Mouse (Mus musculus) left cerebral cortex, postnatal 14 days (tissue): ENCODE data around the gene Clasrp. TPM values are rescaled to one million over a fixed set of nuclear protein-coding genes. Genes with fewer than 3 reads are reported as not detected.

Experiments
- DNase-seq, 2 experiments: peaks; one replicate each; pipeline ENCODE4 v3.0.0; 2021 to 2022; ENCODE audit warnings: low spot score in 2 of 2, mixed read lengths in 1 of 2
- intact Hi-C: fragments of 180-260 bp; cut with DNase I; formaldehyde crosslinking; loops from one replicate; pipeline ENCODE4 v1.15.1; 2025
- long read RNA-seq, 2 experiments: library from polyadenylated mRNA; stranded (forward); transcript quantifications; one replicate each; pipeline ENCODE4 v2.0.0; 2021
- total RNA-seq, 2 experiments: library from RNA; stranded (reverse); gene quantifications; 2 replicates each; pipeline ENCODE4 v1.2.3; 2021

Gene Clasrp
- total RNA-seq = 10 to 100 TPM; 84.4 to 84.6 TPM
- long read RNA-seq, experiment 1, transcript Clasrp-201 (21 exons, 2,180 nt) = major isoform, 8 of 56 reads
- long read RNA-seq, experiment 1, transcript Clasrp-209 (21 exons, 2,151 nt) = minor isoform, 5 of 56 reads
- long read RNA-seq, experiment 1, partial matches to known transcripts = 10 of 56 reads
- long read RNA-seq, experiment 1, other reads (novel, unspliced or antisense) = 33 of 56 reads
- long read RNA-seq, experiment 2, transcript Clasrp-209 (21 exons, 2,151 nt) = major isoform, 5 of 47 reads
- long read RNA-seq, experiment 2, partial matches to known transcripts = 8 of 47 reads
- long read RNA-seq, experiment 2, other reads (novel, unspliced or antisense) = 31 of 47 reads

DNA sequence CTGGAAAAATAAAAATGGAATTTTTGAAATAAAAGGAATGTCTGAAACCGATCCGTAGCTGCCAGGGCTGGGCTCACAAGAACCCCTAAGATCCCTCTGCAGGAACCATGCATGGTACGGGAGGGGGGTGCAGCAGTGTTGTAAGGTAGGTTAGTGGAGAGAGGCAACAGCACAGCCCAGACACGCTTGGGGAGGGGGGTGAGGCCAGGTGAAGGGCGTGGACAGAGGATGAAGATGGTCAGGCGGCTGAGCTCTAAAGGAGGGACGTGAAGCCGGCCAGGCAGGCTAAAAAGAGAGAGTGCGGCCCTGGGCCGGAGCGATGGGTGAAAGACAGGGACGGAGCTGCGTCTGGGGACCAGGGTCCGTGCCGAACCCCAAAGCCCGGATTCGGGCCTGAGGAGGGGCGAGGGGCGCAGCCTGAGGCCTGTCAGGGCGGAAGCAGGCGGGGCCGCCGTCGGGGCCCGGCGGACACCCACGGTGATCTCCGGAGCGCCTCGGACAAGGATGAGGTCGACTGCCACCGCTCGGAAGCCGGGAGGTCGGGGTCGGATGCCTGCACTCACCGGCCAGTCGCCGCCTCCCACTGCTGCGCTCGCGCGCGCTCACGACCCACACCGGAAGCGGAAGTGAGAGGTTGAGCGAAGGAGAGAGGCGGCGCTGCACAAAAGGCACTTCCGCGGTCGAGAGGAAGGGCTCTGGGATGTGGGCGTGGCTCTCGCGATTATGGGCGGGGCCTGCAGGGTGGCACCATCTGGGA is at the start of gene Clasrp:
Gene Clasrp, minus strand, starts transcription at position 638 of the 757 bp plus-strand sequence.
- DNase-seq = peak; percentile 93 to 94
- intact Hi-C loops = no loop called here

GRCm38 (mm10) chr7:19652614-19653013 is 48.3 kb upstream of the Clasrp start:
- intact Hi-C loops = no loop called here
- DNase-seq = no peak

GRCm38 (mm10) chr7:19651063-19651786 is 46.9 kb upstream of the Clasrp start:
- DNase-seq = no peak
- intact Hi-C loops = no loop called here

DNA sequence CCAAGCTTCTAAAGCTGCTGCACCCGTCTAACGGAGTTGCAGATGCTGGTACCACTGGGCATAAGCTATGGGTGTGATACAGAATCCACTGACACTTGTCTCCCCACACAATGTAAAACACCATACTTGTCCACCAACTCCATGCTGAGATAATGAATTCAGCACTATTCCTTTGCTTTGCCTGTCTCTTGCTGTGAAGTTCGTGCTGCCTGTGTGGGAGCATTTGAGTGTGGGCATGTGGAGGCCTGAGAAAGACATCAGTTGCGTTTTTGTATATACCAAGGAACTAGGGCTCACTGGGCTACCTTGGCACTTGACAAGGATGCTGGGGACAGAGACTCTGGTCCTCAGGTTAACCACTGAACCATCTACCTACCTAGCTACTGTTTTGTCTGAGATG is 36.9 kb upstream of the Clasrp start:
- peak in 1 of 2 experiments; percentile 48 for DNase-seq
- intact Hi-C loops = no loop called here

DNA sequence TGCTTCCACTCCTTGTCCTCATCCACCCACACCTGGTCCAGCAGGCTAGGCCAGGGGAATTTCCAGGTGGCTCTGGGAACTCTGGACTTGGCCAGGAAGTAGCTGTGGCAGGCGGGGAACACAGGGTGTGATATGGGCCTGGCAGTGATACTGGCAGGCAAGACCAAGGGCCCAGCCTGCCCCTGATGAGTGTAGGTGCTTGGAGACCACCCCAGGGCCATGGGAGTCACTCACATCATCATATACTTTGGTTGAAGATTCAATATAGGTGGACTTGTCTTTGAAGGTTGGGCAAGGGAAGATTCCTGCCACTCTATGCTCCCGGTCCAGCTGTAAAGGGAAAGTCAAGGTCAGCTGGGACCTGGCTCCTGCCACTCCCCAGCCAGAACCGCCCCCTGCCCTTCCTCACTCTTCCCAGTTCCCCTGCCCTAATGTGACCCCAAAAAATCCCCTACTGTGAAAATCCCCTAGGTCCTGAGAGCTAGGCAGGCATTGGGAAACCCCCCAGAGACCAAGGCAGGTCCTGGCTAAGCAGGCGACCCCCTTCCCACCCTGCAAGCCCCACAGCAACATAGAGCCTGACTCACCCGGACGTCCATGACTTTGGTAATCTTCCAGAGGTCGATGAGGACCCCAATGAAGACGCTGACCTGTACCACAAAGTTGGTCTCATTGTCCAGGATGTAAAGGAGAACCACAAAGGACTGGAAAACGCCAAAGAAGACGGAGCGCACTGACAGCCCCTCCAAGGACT is 31.0 kb upstream of the Clasrp start:
- intact Hi-C loops = no loop called here
- no peak for DNase-seq

GRCm38 (mm10) chr7:19634591-19634990 is 30.3 kb upstream of the Clasrp start:
- intact Hi-C loops = no loop called here

DNA sequence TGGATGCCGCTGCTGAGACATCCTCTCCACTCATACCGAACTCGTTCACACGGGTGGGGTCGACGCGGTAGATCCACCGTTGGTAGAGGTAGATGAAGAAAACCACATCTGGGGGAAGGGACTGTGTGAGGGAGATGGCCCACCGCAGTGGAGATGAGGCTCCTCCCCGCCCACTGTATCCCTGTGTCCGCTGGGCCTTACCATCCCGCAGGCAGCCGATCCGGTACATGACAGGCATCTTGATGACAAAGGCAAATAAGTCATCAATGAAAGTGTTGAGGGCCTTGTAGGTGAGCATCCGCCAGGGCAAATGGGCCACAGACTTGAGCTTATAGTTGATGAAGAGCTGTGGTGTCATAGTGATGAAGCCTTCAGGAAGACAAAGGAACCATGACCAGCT is 29.6 kb upstream of the Clasrp start:
- DNase-seq = no peak
- intact Hi-C loops = no loop called here

More at GRCm38 (mm10) chr7:19634591-19634990, 30.3 kb upstream of the Clasrp start:
- DNase-seq = no peak

DNA sequence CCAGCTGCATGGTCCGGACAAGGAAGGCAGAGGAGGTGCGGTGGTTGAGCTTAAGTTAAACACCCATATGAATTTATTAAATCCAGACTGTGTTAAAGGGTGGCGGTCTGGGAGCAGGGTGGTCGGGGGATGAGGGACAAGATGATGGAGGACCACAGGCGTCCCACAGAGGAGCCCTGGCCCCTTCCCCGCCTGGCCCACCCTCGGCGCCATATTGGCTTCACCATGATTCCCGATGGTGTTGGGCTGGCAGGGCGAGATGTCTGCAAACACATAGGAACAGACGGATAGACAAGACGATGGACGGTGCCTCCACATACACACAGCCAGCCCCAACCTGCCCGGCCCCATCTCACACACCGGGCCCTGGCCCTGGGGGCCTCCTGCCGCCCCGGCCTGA is 28.9 kb upstream of the Clasrp start:
- no peak for DNase-seq
- intact Hi-C loops = no loop called here

GRCm38 (mm10) chr7:19632720-19633119 is 28.4 kb upstream of the Clasrp start:
- no peak for DNase-seq
- intact Hi-C loops = no loop called here

GRCm38 (mm10) chr7:19632275-19632674 is 28.0 kb upstream of the Clasrp start:
- intact Hi-C loops = no loop called here
- DNase-seq = no peak

DNA sequence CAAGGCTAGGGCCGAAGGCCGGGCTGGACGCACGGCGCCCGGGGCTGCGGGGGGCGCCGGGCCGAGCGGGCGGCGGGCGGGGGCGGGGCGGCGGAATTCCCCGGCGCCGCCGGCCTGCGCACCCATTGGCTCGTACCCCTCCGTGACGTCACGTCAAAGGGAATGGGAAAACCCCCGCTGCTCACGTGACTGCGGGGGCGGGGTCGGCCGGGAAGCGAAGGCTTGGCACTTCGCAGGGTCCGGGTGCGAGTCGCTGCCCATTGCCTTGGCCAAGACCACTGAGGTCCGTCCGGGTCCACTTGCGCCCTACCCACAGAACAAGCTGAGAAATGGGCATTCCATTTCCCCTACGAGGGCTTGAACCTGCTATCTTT is 25.1 kb upstream of the Clasrp start, which contains the start of gene Relb:
Gene Relb, minus strand, starts transcription at position 78 of the 374 bp plus-strand sequence.
- intact Hi-C loops = no loop called here
- DNase-seq = peak; percentile 91

GRCm38 (mm10) chr7:19628536-19629360 is 24.5 kb upstream of the Clasrp start:
- intact Hi-C loops = no loop called here
- DNase-seq = peak; percentile 87 to 91

- intact Hi-C loops = no loop called here
- no peak for DNase-seq
These were observed 23.9 kb upstream of the Clasrp start for GRCm38 (mm10) chr7:19628192-19628535.

DNA sequence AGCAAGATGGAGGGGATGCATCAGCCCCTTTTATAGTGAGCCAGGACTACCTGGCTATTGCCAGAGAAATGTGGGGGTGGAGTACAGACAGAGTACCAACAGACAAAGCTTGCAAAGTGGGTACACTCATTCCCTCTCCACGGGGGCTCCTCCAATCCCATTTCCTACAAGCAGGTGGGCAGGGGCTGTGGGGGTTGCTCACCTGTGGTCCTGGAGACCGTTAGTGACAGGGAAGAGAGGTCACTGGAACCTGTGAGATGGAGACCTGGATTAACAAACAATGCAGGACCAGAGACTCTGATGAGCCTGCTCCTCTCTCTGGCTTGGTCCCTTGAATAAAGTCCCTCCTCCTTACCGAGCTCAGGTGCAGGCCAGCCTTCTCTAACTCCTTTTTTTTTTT is 23.4 kb upstream of the Clasrp start:
- DNase-seq = no peak
- intact Hi-C loops = no loop called here

DNA sequence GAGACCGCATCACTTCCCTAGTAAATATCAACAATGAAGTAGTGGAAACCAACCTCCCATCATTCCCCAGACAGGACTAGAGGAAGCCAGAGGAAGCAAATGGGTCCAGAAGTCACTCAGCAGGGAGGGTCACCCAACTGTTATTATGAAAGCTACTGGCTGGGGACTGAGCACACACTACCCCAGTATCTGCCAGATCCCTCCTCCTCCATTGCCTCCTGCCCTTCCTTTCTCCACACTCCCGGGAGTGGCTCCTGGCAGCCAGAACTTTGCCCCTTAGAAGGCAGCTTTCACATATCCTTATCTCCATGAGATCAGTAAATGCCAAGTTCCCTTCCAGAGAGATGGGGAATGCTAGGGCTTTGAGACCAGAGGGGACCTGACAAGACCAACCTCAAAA is 19.1 kb upstream of the Clasrp start:
- DNase-seq = no peak
- intact Hi-C loops = no loop called here

DNA sequence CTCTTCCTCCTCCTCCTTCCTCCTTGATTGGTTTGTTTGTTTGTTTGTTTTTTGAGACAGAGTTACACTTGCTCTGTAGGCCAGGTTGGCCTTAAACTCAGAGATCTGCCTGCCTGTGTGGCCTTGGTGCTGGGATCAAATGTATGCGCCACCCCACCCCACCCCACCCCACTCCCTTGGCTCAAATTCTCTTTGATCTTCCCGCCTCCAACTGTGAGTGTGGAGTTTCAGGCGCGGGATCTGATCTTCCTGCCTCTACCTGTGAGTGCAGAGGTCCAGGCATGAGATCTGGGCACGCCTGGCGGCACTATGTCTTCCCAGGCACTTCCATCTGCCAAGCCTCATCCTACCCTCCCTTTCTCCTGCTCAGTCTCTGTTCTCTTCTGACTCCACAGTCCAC is 18.0 kb upstream of the Clasrp start:
- no peak for DNase-seq
- intact Hi-C loops = no loop called here

DNA sequence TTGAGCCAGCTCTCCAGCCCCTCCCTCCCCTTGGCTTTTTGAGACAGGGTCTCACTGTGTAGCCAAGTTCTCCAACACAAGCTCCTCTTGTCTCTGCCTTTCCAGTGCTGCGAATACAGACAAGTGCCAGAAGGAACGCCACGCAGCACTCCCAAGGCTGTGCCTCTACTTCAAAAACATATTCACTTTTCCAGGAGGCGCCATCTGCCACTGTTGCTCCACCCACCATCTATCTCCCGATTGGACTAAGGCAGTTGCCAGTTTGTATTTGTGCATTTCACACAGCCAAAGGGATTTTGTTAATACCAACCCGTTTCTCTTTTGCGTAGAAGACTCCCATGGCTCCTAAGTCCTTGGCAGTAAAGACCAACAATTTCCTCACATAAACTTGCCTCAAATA is 16.5 kb upstream of the Clasrp start:
- intact Hi-C loops = no loop called here
- peak; percentile 59 to 81 for DNase-seq

GRCm38 (mm10) chr7:19619004-19619801 is 14.9 kb upstream of the Clasrp start:
- intact Hi-C loops = loop anchor here (10.0 kb wide), 1 partner anchor 214 kb away; the partner anchor contains the start of genes Ckm and Klc3
- peak; percentile 83 to 84 for DNase-seq
